Mouse (Mus musculus): ENCODE data around the gene Plekha6. TPM values are rescaled to one million over a fixed set of nuclear protein-coding genes. Genes with fewer than 3 reads are reported as not detected.

Plekha6 gene
- polyA plus RNA-seq, 3 experiments from 2014 or later = 0.25 TPM; not detected in 2

GRCm38 (mm10) chr1:133278946-133279631, 115.1 kb downstream of the Plekha6 start:
- ATAC-seq = no peak

GRCm38 (mm10) chr1:133279632-133280093, 115.7 kb downstream of the Plekha6 start:
- no peak for ATAC-seq

- no peak for ATAC-seq
Observed at GRCm38 (mm10) chr1:133280537-133280936, 116.5 kb downstream of the Plekha6 start.

DNA sequence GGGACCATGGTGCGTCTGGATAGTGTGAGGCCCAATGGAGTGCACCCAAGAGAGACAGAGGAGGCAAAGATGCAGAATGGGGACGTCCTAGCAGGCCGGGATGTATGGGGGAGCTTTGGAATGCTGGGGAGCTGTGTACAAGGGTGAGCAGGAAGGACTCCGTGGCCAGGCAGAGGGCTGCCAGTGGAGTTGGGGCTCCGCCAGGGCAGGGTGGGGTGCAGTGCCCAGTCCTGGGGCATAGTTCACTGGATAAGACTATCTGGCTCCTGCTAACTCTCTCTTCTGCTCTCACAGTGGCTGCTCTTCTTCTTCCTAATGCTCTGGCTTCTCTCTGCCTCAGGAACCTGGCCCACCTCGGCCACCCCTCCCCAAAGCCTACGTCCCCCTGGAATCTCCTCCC, 121.9 kb downstream of the Plekha6 start:
- ATAC-seq = no peak

DNA sequence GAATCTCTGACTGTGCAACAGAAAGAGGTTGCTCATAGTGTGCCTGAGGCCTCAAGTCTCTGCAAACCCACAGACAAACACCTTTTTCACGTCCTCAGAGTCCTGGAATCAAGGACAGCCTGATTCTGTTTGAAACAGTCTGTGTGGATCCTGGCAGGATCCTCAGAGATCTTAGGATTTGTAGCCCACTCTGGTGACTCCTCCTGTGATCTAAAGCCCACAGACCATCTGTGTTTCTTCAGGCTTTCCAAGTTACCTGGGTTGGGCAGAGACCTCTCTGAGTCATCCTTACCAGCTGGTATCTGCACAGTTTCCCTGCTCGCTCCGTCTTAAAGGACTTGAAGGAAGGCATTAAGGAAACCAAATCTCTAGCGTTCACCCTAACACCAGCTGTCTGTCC, 123.0 kb downstream of the Plekha6 start:
- no peak for ATAC-seq

GRCm38 (mm10) chr1:133287880-133288279, 123.9 kb downstream of the Plekha6 start:
- no peak for ATAC-seq

- ATAC-seq = no peak
Observed at GRCm38 (mm10) chr1:133291888-133292287, 127.9 kb downstream of the Plekha6 start.

DNA sequence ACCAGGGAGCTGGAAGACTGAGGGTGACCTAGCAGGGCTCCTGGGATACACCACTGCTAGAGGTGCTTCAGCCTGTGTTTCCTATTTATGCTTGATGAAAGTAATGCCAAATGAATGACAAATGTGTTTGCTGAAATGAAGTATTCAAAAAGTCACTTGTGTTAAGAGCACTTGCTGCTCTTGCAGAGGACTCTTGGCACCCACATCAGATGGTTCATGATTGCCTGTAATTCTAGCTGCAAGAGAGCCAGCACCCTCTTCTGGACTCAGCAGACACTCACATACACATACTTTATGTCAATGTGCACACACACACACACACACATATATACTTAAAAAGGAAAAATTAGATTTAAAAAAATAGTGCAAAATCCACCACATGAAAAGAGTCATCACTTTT, 128.6 kb downstream of the Plekha6 start:
- no peak for ATAC-seq

DNA sequence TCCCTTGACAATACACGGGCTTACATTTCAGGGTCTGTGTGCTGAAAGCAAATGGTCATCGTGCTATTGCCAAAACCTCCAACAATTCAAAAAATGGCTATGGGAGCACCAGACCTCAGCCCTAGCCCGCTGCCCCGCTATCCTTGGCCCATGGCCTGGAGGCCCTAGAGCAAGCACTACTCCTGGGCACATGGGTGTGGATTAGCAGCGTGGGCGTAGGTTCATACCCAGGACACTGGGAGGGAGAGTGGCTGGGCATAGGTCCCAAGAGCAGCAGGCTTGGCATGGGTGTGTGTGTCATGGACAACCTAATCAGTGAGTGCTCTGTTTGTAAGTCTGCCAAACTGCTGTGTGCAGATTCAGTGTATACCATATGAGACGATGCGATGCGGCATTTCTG, 132.4 kb downstream of the Plekha6 start:
- no peak for ATAC-seq

DNA sequence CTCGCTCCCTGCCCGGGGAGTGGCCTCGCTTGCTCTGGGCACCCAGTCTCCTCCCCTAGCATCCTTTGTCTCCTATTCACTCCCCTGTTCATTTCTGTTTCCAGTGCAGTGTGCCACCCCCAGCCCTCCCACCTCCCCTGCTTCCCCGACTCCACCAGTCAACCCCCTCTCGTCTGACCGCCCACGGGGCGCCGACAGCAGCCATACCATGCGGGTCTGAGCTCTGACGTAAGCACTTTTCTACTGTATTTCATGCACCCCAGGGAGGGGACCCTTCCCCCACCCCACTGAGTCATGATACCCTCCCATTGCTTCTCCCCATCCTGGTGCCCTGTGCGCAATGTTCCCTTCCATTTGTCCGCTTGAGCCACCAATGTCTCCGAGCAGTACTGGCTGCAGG, 134.8 kb downstream of the Plekha6 start:
- ATAC-seq = no peak

- no peak for ATAC-seq
Observed at GRCm38 (mm10) chr1:133302540-133302939, 138.5 kb downstream of the Plekha6 start.

- ATAC-seq = no peak
Observed at GRCm38 (mm10) chr1:133306842-133307241, 142.8 kb downstream of the Plekha6 start.

DNA sequence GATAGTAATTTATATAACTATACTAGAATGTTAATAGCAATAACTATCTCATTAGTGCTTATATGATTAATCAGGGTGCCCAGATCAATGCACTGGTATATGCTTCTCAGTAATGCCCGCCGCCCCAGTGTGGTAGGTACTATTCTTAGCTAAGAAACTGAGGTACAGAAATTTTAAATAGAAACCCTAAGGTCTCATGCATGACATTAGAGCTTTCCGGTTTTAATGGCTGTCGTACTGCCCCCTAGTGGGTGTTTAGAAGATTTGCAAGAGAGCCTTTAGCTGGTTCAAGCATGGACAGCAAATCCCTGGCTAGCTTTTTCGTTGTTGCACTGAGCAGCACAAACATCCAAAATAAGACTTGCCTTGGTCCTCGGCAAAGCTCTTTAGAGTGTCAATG, 143.3 kb downstream of the Plekha6 start:
- no peak for ATAC-seq

- no peak for ATAC-seq
Observed at GRCm38 (mm10) chr1:133309652-133310267, 145.8 kb downstream of the Plekha6 start, which contains the start of gene Golt1a. Golt1a (plus strand) TSS chr1:133309800.

DNA sequence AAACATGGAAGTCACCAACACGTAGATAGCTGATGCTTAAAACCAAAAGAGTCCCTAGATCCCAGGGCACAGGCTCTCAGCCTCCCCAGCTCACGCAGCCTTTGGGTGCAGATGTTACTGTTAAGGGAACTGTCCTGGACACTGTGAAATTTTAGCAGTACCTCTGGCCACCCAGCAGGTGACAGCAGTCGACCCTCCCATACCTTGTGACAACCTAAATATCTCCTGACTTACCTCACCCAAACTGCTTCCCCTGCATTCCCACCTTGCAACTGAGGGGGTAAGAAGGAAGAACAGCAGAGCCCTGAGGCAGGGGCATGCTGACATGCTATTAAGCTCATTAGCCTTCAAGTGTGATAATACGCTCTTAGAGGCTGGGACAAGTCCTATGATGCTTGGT, 147.2 kb downstream of the Plekha6 start:
- no peak for ATAC-seq

DNA sequence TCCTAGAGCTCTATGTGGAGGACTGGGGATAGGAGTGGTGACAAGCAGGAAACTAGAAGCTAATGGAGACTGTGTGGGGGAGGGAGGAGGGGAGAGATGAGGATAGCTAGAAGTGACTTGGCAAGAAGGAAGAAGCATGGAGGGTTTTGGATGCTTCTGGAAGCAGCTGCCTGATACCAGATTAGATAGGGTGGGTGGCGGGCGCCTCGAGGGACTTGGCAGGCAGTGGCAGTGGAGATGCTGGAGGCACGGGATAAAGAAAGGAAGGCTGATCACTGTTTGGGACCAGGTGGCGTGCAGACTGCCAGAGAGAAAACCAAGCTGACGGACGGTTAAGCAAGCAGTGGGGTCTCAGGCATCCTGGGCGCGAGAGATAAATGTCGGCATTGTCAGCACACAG, 147.9 kb downstream of the Plekha6 start:
- ATAC-seq = no peak

DNA sequence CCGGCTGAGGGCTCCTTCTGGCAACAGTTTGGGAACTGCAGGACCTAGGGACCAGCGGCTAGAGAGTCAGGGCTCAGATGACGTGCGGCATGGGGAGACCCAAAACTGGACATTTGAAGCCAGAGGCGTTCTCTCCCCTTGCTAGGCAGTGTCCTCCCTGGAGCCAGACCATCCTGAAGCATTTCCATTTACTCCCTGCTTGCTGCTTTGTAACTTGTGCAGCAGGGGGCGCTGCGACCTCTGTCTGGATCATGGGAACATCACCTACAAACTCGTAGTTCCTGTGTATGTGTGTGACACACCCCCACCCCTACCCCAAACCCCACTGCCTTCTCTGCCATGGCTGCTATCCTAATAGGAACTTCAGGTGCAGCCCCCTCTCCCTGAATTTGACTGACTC, 150.4 kb downstream of the Plekha6 start:
- no peak for ATAC-seq

DNA sequence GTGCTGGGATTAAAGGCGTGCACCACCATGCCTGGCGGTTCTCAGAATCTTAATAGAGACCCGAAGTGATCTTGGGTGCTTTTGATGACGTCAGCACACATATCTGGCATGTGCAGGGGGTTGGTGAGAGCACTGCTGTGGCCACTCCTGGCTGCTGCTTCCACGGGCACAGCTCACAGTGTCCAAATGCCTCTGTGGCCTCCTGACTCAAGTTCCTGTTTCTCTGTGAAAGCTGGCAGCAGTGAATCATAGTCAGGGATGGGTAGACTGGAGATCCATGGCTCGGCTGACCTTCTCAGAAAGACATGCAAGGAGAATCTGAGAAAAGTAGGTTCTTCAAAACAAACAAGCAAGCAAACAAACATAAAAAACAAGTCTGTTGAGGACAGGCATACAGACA, 151.8 kb downstream of the Plekha6 start:
- ATAC-seq = no peak

- ATAC-seq = no peak
Observed at GRCm38 (mm10) chr1:133316577-133316976, 152.6 kb downstream of the Plekha6 start.

- ATAC-seq = no peak
Observed at GRCm38 (mm10) chr1:133317149-133317548, 153.1 kb downstream of the Plekha6 start.

GRCm38 (mm10) chr1:133321267-133321925, 157.4 kb downstream of the Plekha6 start, which contains the start of gene Kiss1:
Kiss1 (plus strand) TSS chr1:133321875.
- no peak for ATAC-seq

- no peak for ATAC-seq
Observed at GRCm38 (mm10) chr1:133323333-133323732, 159.3 kb downstream of the Plekha6 start.

- no peak for ATAC-seq
Observed at GRCm38 (mm10) chr1:133325951-133326350, 161.9 kb downstream of the Plekha6 start.

DNA sequence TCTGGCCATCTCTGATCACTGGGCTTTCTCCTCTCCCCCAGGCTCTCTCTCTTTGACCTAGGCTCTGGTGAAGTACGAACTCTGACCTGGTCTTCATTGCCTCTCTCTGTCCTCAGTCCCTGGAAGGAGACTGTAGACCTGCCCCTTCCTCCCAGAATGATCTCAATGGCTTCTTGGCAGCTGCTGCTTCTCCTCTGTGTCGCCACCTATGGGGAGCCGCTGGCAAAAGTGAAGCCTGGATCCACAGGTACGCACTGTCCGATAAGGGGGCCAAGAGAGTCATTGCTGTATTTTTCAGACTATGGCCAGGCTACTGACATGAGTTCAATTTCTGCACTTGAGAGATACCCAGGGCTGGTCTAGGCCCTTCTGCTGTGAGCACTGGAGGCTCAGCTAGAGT, 163.1 kb downstream of the Plekha6 start:
- no peak for ATAC-seq
